ENCODE assay signal across 8 mouse cellular contexts in genomic region chr10:18844441-18845286, GRCm38 (mm10). TPM values are rescaled to one million over a fixed set of nuclear protein-coding genes. Genes with fewer than 3 reads are reported as not detected.
DNase-seq lines count a peak whose midpoint lies in the region; ATAC-seq lines count a peak whose summit lies in the region.

TSS of gene Perp (plus strand) at chr10:18845020.

- H3K27ac ChIP-seq in brown adipose tissue, adult 24 weeks (replicated peaks; ENCODE audit: low read depth, low read length) = no peak within 1 kb of the TSS
- H3K27ac ChIP-seq in forebrain, embryonic 11.5 days (ENCODE audit: low read depth, low read length) = no peak within 1 kb of the TSS
- no peak within 1 kb of the TSS for H3K27ac ChIP-seq in hindbrain, embryonic 11.5 days (ENCODE audit: low read depth, low read length)
- H3K27ac ChIP-seq in limb, embryonic 10.5 days = peak within 1 kb of the TSS; percentile 67
- H3K27ac ChIP-seq in stomach, embryonic 14.5 days (ENCODE audit: low read length) = peak within 1 kb of the TSS; percentile 77

- DNase-seq in R1 (ENCODE audit: low read depth, low spot score) = peak; percentile 67
- DNase-seq in forebrain, embryonic 11.5 days (ENCODE audit: low spot score) = peak; percentile 78
- peak; percentile 67 for DNase-seq in hindbrain, embryonic 11.5 days (ENCODE audit: low spot score)
- DNase-seq in limb, embryonic 10.5 days (ENCODE audit: low spot score) = peak; percentile 72
- DNase-seq in mesoderm, embryonic 11.5 days (ENCODE audit: low read depth, low spot score) = peak; percentile 43
- no peak for DNase-seq in frontal cortex, adult 2 months (ENCODE audit: extremely low spot score in 1 of 2, low spot score in 1 of 2)

- 2% methylated on average over 46 of the region's 54 CpGs for WGBS in forebrain, embryonic 11.5 days
- WGBS in hindbrain, embryonic 11.5 days = 4% methylated on average over 44 of the region's 54 CpGs
- WGBS in limb, embryonic 10.5 days = 3% methylated on average over 50 of the region's 54 CpGs
- 2% methylated on average over 54 of the region's 54 CpGs for WGBS in stomach, embryonic 14.5 days

- peak within 1 kb of the TSS; percentile 63 for H3K9ac ChIP-seq in forebrain, embryonic 11.5 days (ENCODE audit: low read length)
- H3K9ac ChIP-seq in hindbrain, embryonic 11.5 days (ENCODE audit: low read depth, low read length) = peak within 1 kb of the TSS; percentile 47; the same call in 1 of the 2 replicates
- peak within 1 kb of the TSS; percentile 39; the same call in 1 of the 2 replicates for H3K9ac ChIP-seq in stomach, embryonic 14.5 days (replicated peaks; ENCODE audit: low read depth, low read length)

- H3K4me3 ChIP-seq in brown adipose tissue, adult 24 weeks (ENCODE audit: insufficient read depth, low read depth, low read length) = peak within 1 kb of the TSS; percentile 44
- peak within 1 kb of the TSS; percentile 43 for H3K4me3 ChIP-seq in forebrain, embryonic 11.5 days (ENCODE audit: low read depth, low read length)
- H3K4me3 ChIP-seq in hindbrain, embryonic 11.5 days (ENCODE audit: low read depth, low read length) = peak within 1 kb of the TSS; percentile 53
- H3K4me3 ChIP-seq in limb, embryonic 10.5 days = peak within 1 kb of the TSS; percentile 62
- H3K4me3 ChIP-seq in stomach, embryonic 14.5 days (ENCODE audit: low read depth, low read length) = peak within 1 kb of the TSS; percentile 51

- H3K27me3 ChIP-seq in forebrain, embryonic 11.5 days (ENCODE audit: control insufficient read depth, insufficient read depth, low read length) = peaks cover 18% of the 10 kb centered on the region
- peaks cover 26% of the 10 kb centered on the region for H3K27me3 ChIP-seq in hindbrain, embryonic 11.5 days (ENCODE audit: control insufficient read depth, insufficient read depth, low read length)
- H3K27me3 ChIP-seq in limb, embryonic 10.5 days (ENCODE audit: low read depth, poor library complexity, severe bottlenecking) = peaks cover 55% of the 10 kb centered on the region
- H3K27me3 ChIP-seq in stomach, embryonic 14.5 days (ENCODE audit: control insufficient read depth, insufficient read depth, low read length) = 0 out of 2 replicates have a peak, but pooled peaks cover 5% of the 10 kb centered on the region

- ATAC-seq in forebrain, embryonic 11.5 days (replicated peaks; ENCODE audit: low FRiP score) = peak; percentile 88
- peak; percentile 87 for ATAC-seq in hindbrain, embryonic 11.5 days (ENCODE audit: low FRiP score)
- ATAC-seq in stomach, embryonic 14.5 days (ENCODE audit: insufficient number of reproducible peaks, insufficient read depth, low FRiP score, low read depth) = peak; percentile 94

- H3K9me3 ChIP-seq in forebrain, embryonic 11.5 days (ENCODE audit: control insufficient read depth, low read length) = no peaks in the 10 kb centered on the region
- H3K9me3 ChIP-seq in hindbrain, embryonic 11.5 days (ENCODE audit: control insufficient read depth, low read length) = no peaks in the 10 kb centered on the region
- H3K9me3 ChIP-seq in limb, embryonic 10.5 days (replicated peaks) = no peaks in the 10 kb centered on the region
- H3K9me3 ChIP-seq in stomach, embryonic 14.5 days (ENCODE audit: control insufficient read depth, low read depth, low read length) = no peaks in the 10 kb centered on the region

- H3K36me3 ChIP-seq in forebrain, embryonic 11.5 days (ENCODE audit: control insufficient read depth, insufficient read depth, low read length) = no peaks in the 10 kb centered on the region
- no peaks in the 10 kb centered on the region for H3K36me3 ChIP-seq in hindbrain, embryonic 11.5 days (ENCODE audit: control insufficient read depth, insufficient read depth, low read length)
- no peaks in the 10 kb centered on the region for H3K36me3 ChIP-seq in limb, embryonic 10.5 days
- H3K36me3 ChIP-seq in stomach, embryonic 14.5 days (ENCODE audit: control insufficient read depth, insufficient read depth, low read length) = no peaks in the 10 kb centered on the region

- H3K4me2 ChIP-seq in forebrain, embryonic 11.5 days (ENCODE audit: low read depth, low read length, severe bottlenecking) = peak within 1 kb of the TSS; percentile 73
- H3K4me2 ChIP-seq in hindbrain, embryonic 11.5 days (replicated peaks; ENCODE audit: low read depth, low read length) = peak within 1 kb of the TSS; percentile 93
- peak within 1 kb of the TSS; percentile 71 for H3K4me2 ChIP-seq in stomach, embryonic 14.5 days (replicated peaks; ENCODE audit: low read depth, low read length)

- peaks cover 2% of the 10 kb centered on the region; the same call in 1 of the 2 replicates for H3K4me1 ChIP-seq in brown adipose tissue, adult 24 weeks (ENCODE audit: control insufficient read depth, insufficient read depth, insufficient read length, low read length)
- H3K4me1 ChIP-seq in forebrain, embryonic 11.5 days (replicated peaks; ENCODE audit: control insufficient read depth, insufficient read depth, low read length) = peaks cover 3% of the 10 kb centered on the region; the same call in 1 of the 2 replicates
- no peaks in the 10 kb centered on the region for H3K4me1 ChIP-seq in hindbrain, embryonic 11.5 days (replicated peaks; ENCODE audit: control insufficient read depth, insufficient read depth, low read length)
- H3K4me1 ChIP-seq in limb, embryonic 10.5 days = peaks cover 10% of the 10 kb centered on the region
- H3K4me1 ChIP-seq in stomach, embryonic 14.5 days (ENCODE audit: control insufficient read depth, insufficient read depth, low read length) = 0 out of 2 replicates have a peak, but pooled peaks cover 4% of the 10 kb centered on the region

RNA-seq across cellular contexts. Expression of gene Perp, which starts in this region (rescaled TPM):
- 0.87 and 1.3 TPM in 2 replicates for polyA plus RNA-seq in brown adipose tissue, adult 24 weeks (2012; ENCODE audit: insufficient read depth, insufficient read length, missing spikeins)
- polyA plus RNA-seq in forebrain, embryonic 11.5 days (2014; fragmentation: Nextera tagmentation; extraction: Ambion mirVana) = 11.4 and 11.8 TPM in 2 replicates
- polyA plus RNA-seq in hindbrain, embryonic 11.5 days (2014; fragmentation: Nextera tagmentation; extraction: Ambion mirVana) = 9.7 and 15.9 TPM in 2 replicates
- 35.0 and 35.6 TPM in 2 replicates for polyA plus RNA-seq in limb, embryonic 10.5 days (2016; fragmentation: Nextera tagmentation; extraction: Ambion mirVana)
- 195 and 211 TPM in 2 replicates for polyA plus RNA-seq in stomach, embryonic 14.5 days (2014; fragmentation: Nextera tagmentation; extraction: Ambion mirVana)
- polyA plus RNA-seq in frontal cortex, adult 2 months (2012; rRNA removed) = 6.9 and 8.0 TPM in 2 replicates

Comparison
In these comparisons a context has a peak if more than half of its experiments do, and no peak if none do; other contexts are left out.
1. DNase-seq: peak in R1 (single experiment), forebrain, embryonic 11.5 days (single experiment), hindbrain, embryonic 11.5 days (single experiment), limb, embryonic 10.5 days (single experiment) and mesoderm, embryonic 11.5 days (single experiment); none in frontal cortex, adult 2 months (0 of 2).
2. H3K27ac ChIP-seq: peak in limb, embryonic 10.5 days (single experiment) and stomach, embryonic 14.5 days (single experiment); none in brown adipose tissue, adult 24 weeks (single experiment), forebrain, embryonic 11.5 days (single experiment) and hindbrain, embryonic 11.5 days (single experiment).
3. Peak in every context shown above with its lines, with median percentiles within 50 percentile points of each other: H3K4me3 ChIP-seq, ATAC-seq, H3K4me2 ChIP-seq and H3K9ac ChIP-seq.